Mouse (Mus musculus): Measurements from ENCODE around the gene Olfr813. TPM values are rescaled to one million over a fixed set of nuclear protein-coding genes. Genes with fewer than 3 reads are reported as not detected.
"Not testable (repeated sequence)": the region's sequence is repeated elsewhere in the genome, so short reads cannot be mapped to it uniquely, and the experiment has no call there.

Gene Olfr813
- total RNA-seq (2021): not detected

- DNase-seq (ENCODE audit: extremely low spot score in 1 of 2, low spot score in 1 of 2): no peak
Measured at GRCm38 (mm10) chr10:129855067-129855466, at the start of gene Olfr813. Gene Olfr813, plus strand, starts transcription at chr10:129855367.

- no peak for DNase-seq (ENCODE audit: extremely low spot score in 1 of 2, low spot score in 1 of 2)
Measured at GRCm38 (mm10) chr10:129845994-129846393, 9.2 kb upstream of the Olfr813 start, which contains the start of gene Olfr812. Gene Olfr812, minus strand, starts transcription at chr10:129846094.

DNA sequence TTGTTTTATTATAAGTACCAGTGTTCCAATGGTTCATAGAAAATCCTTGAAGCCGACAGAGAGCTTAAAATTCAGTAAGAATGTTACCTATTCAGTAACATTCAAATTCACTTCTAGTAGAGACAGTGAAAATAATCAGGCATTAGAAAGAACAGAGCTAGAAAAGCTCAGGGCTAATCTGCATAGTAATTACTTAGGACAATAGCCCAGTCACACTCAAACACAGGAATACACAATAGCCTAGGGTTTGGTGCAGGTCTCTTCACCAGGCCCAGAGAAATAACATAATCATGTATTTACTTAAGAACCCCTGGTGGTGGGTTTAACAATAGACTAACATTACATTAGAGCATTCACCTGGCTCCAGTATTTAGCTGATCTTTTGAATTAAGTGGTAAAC, 7.8 kb upstream of the Olfr813 start:
- DNase-seq (ENCODE audit: extremely low spot score in 1 of 2, low spot score in 1 of 2): no peak

DNA sequence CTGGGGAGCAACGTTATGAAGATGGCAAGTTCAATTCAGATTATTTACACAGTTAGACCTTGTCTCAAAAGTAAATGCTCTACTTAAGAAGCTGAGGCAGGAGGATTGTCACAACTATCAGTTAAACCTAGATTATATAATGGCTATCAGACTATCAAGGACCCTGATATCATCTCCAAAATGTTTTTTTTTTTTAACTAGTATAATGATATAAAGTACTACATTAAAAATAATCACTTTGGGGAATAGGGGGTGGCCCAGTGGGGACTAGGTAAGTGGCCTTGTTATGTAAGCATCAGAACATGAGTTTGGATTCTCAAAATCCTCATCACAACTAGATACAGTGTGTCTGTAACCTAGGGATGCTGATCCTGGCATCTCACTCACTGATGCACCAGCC, 24.6 kb downstream of the Olfr813 start, which contains the start of gene Olfr814:
Gene Olfr814, minus strand, starts transcription at position 101 of the 400 bp plus-strand sequence.
- DNase-seq (ENCODE audit: extremely low spot score in 1 of 2, low spot score in 1 of 2): not testable (repeated sequence)

DNA sequence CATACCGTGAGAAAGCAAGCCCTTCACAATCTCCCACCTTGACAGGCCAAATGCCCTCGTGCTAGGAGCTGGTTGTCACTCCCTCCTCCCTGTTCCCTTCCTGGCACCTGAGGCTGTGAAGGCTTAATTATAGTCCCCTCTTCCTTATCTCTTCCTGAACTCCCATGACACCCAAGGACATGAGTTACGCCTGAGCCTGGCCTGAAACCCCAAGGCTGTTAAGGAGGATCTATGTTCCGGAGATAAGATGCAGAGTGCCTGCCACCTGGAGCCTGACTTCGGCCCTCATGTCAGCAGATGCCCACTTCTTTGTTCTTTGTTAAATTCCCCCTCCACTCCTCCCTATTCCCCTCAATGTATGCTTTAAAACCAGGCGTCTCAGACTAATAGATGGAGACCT, 30.3 kb downstream of the Olfr813 start:
- not testable (repeated sequence) for DNase-seq (ENCODE audit: extremely low spot score in 1 of 2, low spot score in 1 of 2)

DNA sequence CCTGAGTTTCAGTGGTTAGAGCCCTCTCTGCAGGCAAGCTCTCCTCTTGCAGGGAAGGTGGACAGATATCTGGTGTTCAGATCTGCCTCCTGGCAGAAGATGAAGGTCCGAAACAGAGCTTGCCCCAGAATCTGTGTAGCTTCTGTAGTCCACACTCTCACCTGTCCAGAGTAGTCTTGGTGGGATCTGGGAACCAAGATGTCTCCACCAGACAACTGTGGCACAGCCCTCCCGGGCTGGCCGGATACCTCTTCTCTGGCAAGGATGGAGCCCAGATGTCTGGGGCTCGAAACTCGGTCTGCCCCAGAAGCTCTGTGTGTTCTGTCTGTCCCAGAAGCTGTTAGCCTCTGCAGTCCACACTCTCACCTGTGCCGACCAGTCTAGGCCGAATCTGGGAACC, 30.8 kb downstream of the Olfr813 start:
- no peak for DNase-seq (ENCODE audit: extremely low spot score in 1 of 2, low spot score in 1 of 2)

- not testable (repeated sequence) for DNase-seq (ENCODE audit: extremely low spot score in 1 of 2, low spot score in 1 of 2)
Measured at GRCm38 (mm10) chr10:129905767-129906166, 50.6 kb downstream of the Olfr813 start, which contains the start of gene Olfr815. Gene Olfr815, minus strand, starts transcription at chr10:129905867.

Other genes starting within 250 kb of the Olfr813 start
- not detected for gene Olfr796, start 242.8 kb upstream of the Olfr813 start, total RNA-seq (2021)
- gene Olfr798, start 227.4 kb upstream of the Olfr813 start, total RNA-seq (2021): not detected
- gene Olfr799, start 217.9 kb upstream of the Olfr813 start, total RNA-seq (2021): not detected
- not detected for gene Olfr800, start 197.7 kb upstream of the Olfr813 start, total RNA-seq (2021)
- not detected for gene Olfr801, start 181.5 kb upstream of the Olfr813 start, total RNA-seq (2021)
- not detected for gene Olfr802, start 167.2 kb upstream of the Olfr813 start, total RNA-seq (2021)
- not detected for gene Olfr803, start 161.1 kb upstream of the Olfr813 start, total RNA-seq (2021)
- gene Olfr804, start 152.2 kb upstream of the Olfr813 start, total RNA-seq (2021): not detected
- not detected for gene Olfr805, start 126.0 kb upstream of the Olfr813 start, total RNA-seq (2021)
- gene Olfr806, start 113.4 kb upstream of the Olfr813 start, total RNA-seq (2021): not detected
- not detected for gene Olfr807, start 97.6 kb upstream of the Olfr813 start, total RNA-seq (2021)
- gene Olfr808, start 89.9 kb upstream of the Olfr813 start, total RNA-seq (2021): not detected
- not detected for gene Olfr809, start 80.7 kb upstream of the Olfr813 start, total RNA-seq (2021)
- gene Olfr810, start 60.5 kb upstream of the Olfr813 start, total RNA-seq (2021): not detected
- not detected for gene Olfr811, start 51.0 kb upstream of the Olfr813 start, total RNA-seq (2021)
- gene Olfr812, start 9.3 kb upstream of the Olfr813 start, total RNA-seq (2021): not detected
- not detected for gene Olfr814, start 24.5 kb downstream of the Olfr813 start, total RNA-seq (2021)
- not detected for gene Olfr815, start 50.5 kb downstream of the Olfr813 start, total RNA-seq (2021)
- not detected for gene Olfr816, start 60.2 kb downstream of the Olfr813 start, total RNA-seq (2021)
- not detected for gene Olfr818, start 93.7 kb downstream of the Olfr813 start, total RNA-seq (2021)
- not detected for gene Olfr819, start 111.9 kb downstream of the Olfr813 start, total RNA-seq (2021)
- not detected for gene Olfr247, start 120.8 kb downstream of the Olfr813 start, total RNA-seq (2021)
- not detected for gene Gm10310, start 129.7 kb downstream of the Olfr813 start, total RNA-seq (2021)
- not detected for gene Olfr820, start 157.3 kb downstream of the Olfr813 start, total RNA-seq (2021)
- gene Olfr821, start 175.0 kb downstream of the Olfr813 start, total RNA-seq (2021): not detected
- gene Olfr822, start 215.8 kb downstream of the Olfr813 start, total RNA-seq (2021): not detected

Data from layer of hippocampus, postnatal 25 days (tissue).